Mouse (Mus musculus) thymus, postnatal 25 days (tissue): ENCODE data around the gene Pla2g2f.

ENCODE experiments used
- DNase-seq: peaks from one replicate; pipeline ENCODE4 v3.0.0; 2022

Gene Pla2g2f

GRCm38 (mm10) chr4:138757416-138757815, at the start of gene Pla2g2f:
TSS of gene Pla2g2f (minus strand) at chr4:138757626.
- DNase-seq, result no peak

- no peak for DNase-seq
Observed at GRCm38 (mm10) chr4:138806920-138807541, 49.6 kb upstream of the Pla2g2f start.

- DNase-seq, result no peak
Observed at GRCm38 (mm10) chr4:138806160-138806559, 48.7 kb upstream of the Pla2g2f start.

GRCm38 (mm10) chr4:138805248-138805647, 47.8 kb upstream of the Pla2g2f start:
- DNase-seq, result no peak

GRCm38 (mm10) chr4:138802917-138803316, 45.5 kb upstream of the Pla2g2f start:
- DNase-seq, result no peak

GRCm38 (mm10) chr4:138801631-138802030, 44.2 kb upstream of the Pla2g2f start:
- no peak for DNase-seq

GRCm38 (mm10) chr4:138800134-138800744, 42.8 kb upstream of the Pla2g2f start:
- DNase-seq, result no peak

GRCm38 (mm10) chr4:138797217-138797570, 39.8 kb upstream of the Pla2g2f start:
- DNase-seq, result no peak

GRCm38 (mm10) chr4:138796513-138797216, 39.2 kb upstream of the Pla2g2f start:
- no peak for DNase-seq

GRCm38 (mm10) chr4:138794344-138794743, 36.9 kb upstream of the Pla2g2f start:
- DNase-seq, result no peak

GRCm38 (mm10) chr4:138793276-138793675, 35.9 kb upstream of the Pla2g2f start:
- DNase-seq, result peak; percentile 41

- no peak for DNase-seq
Observed at GRCm38 (mm10) chr4:138792599-138792998, 35.2 kb upstream of the Pla2g2f start.

- no peak for DNase-seq
Observed at GRCm38 (mm10) chr4:138791452-138791851, 34.0 kb upstream of the Pla2g2f start.

- no peak for DNase-seq
Observed at GRCm38 (mm10) chr4:138788381-138788780, 31.0 kb upstream of the Pla2g2f start.

- no peak for DNase-seq
Observed at GRCm38 (mm10) chr4:138786141-138786540, 28.7 kb upstream of the Pla2g2f start.

- no peak for DNase-seq
Observed at GRCm38 (mm10) chr4:138785721-138786120, 28.3 kb upstream of the Pla2g2f start.

GRCm38 (mm10) chr4:138782098-138782497, 24.7 kb upstream of the Pla2g2f start:
- no peak for DNase-seq

GRCm38 (mm10) chr4:138780300-138780699, 22.9 kb upstream of the Pla2g2f start:
- no peak for DNase-seq

- DNase-seq, result no peak
Observed at GRCm38 (mm10) chr4:138777417-138778407, 20.3 kb upstream of the Pla2g2f start.

GRCm38 (mm10) chr4:138775435-138775834, 18.0 kb upstream of the Pla2g2f start, which contains the start of gene Pla2g2d:
TSS of gene Pla2g2d (plus strand) at chr4:138775735.
- DNase-seq, result no peak

GRCm38 (mm10) chr4:138772386-138772785, 15.0 kb upstream of the Pla2g2f start:
- no peak for DNase-seq

GRCm38 (mm10) chr4:138771970-138772369, 14.5 kb upstream of the Pla2g2f start:
- DNase-seq, result no peak

GRCm38 (mm10) chr4:138762266-138762665, 4.8 kb upstream of the Pla2g2f start:
- no peak for DNase-seq
